Mouse (Mus musculus) splenic B cell, adult 2 months (primary cell): ENCODE measurements around the gene Gm45261.

Experiments used
- DNase-seq: peaks from one replicate; pipeline ENCODE4 v3.0.0-alpha.2; 2011; ENCODE audit warnings: low read depth, low spot score
- H3K27me3 ChIP-seq: 2 replicates; pipeline ENCODE4 v1.6.1; 2012; ENCODE audit warnings: mild to moderate bottlenecking, low read length, moderate library complexity, mixed read lengths; ENCODE audit not compliant: control insufficient read depth, poor library complexity, insufficient read depth, severe bottlenecking
- H3K36me3 ChIP-seq: 2 replicates; pipeline ENCODE4 v1.6.1; 2012; ENCODE audit warnings: mild to moderate bottlenecking, low read length, moderate library complexity, mixed read lengths; ENCODE audit not compliant: control insufficient read depth, poor library complexity, insufficient read depth, severe bottlenecking

Gm45261 gene

DNA sequence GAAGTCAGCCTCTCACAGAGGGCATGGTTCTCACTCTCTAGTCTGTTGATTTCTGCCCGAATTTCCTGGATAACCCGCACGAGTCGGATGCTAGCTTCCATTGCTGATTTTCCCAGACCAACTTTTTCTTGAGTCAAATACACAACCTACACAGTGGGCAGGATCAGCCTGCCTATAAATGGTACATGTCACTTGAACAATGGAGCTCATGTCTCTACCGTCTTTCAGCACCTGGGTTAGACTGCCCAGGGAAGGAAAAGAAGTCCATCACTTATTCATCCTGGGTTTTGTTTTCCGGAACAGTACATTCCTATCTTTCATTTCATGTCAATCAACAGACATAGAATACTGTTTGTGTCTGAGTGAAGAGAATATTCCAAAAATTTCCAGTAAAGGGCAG is at the start of gene Gm45261:
Gm45261 (minus strand) TSS at position 101 of the 400 bp plus-strand sequence.
- DNase-seq = no peak
- Histone ChIP-seq H3K27me3 (no peaks in the 10 kb centered on the region), H3K36me3 (no peaks in the 10 kb centered on the region)

DNA sequence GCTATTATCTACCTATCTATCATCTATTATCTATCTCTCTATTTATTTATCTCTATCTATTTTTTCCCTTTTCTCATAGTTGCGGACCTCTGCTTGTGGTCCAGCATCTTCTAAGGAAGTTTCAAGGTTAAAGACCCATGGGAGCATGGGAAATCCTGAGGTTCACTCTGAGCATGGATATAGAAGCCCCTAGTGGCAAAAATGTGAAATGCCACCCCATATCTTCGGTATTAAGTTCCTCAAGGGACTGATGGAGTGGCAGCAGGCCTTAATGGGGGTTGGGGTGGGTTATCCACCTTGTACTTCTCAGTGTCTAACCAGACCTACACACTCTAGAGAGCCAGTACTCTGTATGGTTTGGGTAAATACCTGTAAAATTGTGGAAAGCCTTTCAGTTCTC is 43.5 kb upstream of the Gm45261 start:
- peak; percentile 40 for DNase-seq
- H3K27me3 ChIP-seq = no peaks in the 10 kb centered on the region
- peaks cover 14% of the 10 kb centered on the region for H3K36me3 ChIP-seq

DNA sequence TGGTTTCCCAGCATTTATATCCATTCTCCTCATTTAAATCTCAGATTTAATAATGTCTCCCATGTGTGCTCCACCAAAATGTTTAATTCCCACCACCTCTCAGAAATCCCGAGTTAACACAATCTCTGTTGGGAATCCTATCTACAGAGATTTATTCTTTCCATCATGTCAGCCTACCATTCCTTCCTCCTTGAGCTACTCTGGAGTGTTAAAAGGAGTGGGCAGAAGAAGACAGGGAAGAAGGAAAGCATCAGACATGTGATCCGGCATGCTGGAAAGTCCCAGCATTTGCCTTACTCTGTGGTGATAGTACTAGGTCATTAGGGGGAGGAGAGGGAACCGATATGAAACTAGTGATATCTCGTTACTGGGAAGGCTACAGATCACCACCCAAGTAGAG is 42.8 kb upstream of the Gm45261 start:
- H3K36me3 ChIP-seq = peaks cover 14% of the 10 kb centered on the region
- no peak for DNase-seq
- H3K27me3 ChIP-seq = no peaks in the 10 kb centered on the region

DNA sequence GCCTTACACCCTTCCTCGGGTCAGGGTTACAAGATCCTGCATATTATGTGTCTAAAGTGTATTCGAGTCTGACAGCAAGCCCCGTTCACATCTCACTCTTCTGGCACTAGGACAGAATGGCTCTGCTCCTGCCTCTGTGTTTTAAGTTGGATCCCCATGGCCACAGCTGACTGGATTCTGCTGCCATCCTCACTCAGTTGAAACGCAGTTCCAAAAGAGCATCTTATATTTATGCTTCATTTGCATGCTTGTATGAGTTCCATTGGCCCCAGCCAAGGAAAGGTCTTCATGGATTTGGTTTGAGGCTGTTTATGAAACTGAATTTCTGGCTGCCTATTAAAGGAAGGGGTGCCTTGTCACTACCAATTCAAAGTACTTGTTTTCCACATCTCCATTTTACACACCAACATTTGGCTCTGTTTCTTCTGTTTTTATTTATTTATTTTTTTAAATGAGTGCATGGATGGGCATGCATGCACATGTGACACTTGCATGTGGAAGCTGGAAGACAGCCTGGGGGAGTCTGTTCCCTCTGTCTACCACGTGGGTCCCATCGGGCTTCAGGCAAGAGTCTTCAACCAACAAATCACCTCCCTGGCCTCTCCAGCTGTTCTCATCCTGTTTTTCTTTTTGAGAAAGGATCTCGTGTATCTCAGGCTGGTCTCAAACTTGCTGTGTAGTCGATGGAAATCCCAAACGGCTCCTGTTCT is 41.4 kb upstream of the Gm45261 start:
- peaks cover 10% of the 10 kb centered on the region for H3K36me3 ChIP-seq
- DNase-seq = no peak

DNA sequence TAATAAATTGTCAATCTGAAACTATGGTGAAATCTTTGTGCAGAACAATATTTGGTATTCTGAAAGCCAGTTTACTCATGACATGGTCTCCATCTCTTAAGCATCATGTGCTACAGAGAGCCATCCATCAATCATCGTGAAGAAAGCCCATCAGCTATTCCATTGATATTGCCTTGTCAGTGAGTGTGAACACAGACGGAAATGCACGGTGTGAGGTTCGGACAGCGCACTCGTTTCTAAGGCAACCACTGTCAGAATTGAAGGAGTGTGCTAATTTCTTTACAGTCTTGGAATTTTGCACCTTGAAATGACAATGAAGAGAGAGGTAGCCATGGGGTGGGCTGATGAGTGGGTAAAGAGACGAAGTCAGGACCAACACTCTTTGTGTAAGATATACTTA is 38.0 kb upstream of the Gm45261 start:
- Histone ChIP-seq H3K36me3 (peaks cover 5% of the 10 kb centered on the region), H3K27me3 (no peaks in the 10 kb centered on the region)
- DNase-seq = no peak

More for the DNA sequence above, 41.4 kb upstream of the Gm45261 start:
- H3K27me3 ChIP-seq = no peaks in the 10 kb centered on the region

DNA sequence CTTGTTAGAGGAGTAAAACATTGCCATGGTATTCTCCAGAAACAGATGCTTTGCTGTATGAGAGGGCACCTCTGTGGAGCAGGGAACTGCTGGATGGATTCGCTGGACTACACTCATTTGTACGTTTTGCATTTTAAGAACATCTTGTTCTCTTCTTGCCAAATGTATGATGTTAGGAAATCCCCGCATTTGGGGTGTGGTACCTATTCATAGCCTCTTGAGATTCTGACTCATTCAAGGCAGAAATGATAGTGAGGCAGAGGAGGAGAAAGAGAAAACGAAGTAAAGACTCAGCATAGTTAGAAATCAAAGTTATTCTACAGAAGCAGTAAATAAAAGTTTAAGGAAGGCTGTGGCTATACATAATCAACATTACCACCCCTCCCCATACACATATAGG is 35.1 kb upstream of the Gm45261 start:
- no peak for DNase-seq
- Histone ChIP-seq H3K27me3 (no peaks in the 10 kb centered on the region), H3K36me3 (no peaks in the 10 kb centered on the region; the same call in 1 of the 2 replicates)

DNA sequence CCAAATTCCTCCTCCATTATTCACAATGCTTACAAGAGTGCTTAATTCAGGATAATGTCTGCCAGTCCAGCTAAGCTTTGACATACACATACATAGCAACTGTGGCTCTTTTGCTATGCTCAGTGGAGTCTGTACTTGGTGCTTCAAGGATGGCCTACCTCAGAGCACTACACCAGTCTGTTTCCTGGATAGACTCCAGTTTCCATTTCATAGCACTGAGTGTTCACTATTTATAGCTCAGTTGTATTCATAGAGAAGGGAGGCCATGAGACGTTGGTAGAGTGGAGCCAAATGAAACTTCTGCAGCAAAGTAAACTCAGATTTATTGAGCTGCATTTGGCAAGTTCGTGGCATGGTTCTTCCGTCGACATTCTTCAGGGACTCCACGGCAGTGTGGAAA is 22.2 kb upstream of the Gm45261 start:
- DNase-seq = no peak
- no peaks in the 10 kb centered on the region for H3K36me3 ChIP-seq
- no peaks in the 10 kb centered on the region; the same call in 1 of the 2 replicates for H3K27me3 ChIP-seq

DNA sequence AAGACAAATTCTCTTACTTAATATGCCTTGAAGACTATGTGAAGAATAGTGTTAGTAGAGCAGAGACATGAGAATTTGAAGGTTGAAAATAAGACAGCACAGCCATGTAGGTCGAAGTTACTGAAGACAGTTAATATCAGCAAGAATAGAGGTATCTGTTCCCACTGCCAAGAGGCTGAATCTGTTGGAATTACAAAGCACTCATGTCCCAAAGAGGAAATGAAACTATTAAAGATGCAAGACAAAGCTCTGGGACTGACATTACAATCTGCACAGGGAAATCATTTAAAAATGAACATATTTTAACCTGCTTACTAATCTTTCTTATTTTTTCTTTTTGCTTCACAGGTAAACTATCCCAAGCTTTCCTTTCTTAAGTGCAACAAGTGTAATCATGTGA is 13.7 kb upstream of the Gm45261 start:
- Histone ChIP-seq H3K27me3 (no peaks in the 10 kb centered on the region), H3K36me3 (no peaks in the 10 kb centered on the region)
- no peak for DNase-seq

DNA sequence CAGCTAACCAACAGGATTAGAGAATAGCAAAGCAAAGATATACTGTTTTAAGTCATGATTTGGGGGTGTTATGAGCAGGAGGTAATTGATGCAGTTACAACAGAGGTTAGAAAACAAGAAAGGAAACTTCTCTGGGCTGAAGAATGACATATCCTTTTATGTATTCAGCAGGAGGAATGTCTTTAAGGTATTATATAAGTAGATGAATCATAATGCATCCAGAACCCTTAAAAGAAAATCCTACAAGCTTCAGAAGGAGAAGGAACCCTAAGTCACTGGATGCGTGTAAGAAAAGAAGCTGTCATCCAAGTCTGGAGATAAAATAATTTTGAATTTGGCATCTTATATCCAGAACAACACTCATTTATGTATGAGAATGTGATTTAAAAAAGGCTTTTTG is 11.1 kb upstream of the Gm45261 start:
- no peak for DNase-seq
- Histone ChIP-seq H3K36me3 (no peaks in the 10 kb centered on the region), H3K27me3 (no peaks in the 10 kb centered on the region)

DNA sequence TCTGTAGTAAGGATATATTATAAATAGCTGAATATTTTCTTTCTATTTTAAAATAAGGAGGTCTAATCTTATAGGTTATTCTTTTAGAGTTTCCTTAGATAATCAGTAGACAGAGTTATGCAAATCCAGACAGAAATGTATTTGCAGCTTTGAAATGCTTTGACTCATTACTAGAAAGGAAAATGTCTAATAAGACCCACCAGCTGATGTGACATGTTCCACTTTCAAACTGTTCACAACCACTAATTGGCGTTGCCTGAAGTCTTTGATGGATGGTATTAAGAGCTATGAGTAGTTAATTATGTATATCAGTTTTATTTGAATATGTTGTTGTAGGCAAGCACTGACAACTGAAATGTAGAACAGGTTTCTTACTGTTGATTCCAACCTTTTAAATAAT is 1.3 kb downstream of the Gm45261 start:
- DNase-seq = no peak
- H3K27me3 ChIP-seq = no peaks in the 10 kb centered on the region
- no peaks in the 10 kb centered on the region for H3K36me3 ChIP-seq

DNA sequence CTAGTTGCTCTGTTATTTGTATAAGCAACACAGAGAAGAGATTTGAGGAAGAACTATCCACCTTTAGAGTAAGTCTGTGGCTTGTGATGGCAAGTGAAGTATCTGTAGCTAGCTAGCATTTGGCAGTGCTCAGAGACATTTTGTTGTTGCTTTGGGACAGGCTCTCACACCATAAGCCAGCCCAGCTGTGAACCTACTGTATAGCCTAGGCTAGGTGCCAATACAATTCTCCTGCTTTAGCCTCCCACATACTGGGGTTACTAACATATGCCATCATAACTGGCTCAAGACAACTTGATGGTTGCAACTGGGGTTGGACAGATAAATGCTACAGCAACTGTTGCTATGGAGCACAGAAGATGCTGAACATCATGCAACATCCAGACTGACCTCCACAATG is 1.8 kb downstream of the Gm45261 start:
- Histone ChIP-seq H3K27me3 (no peaks in the 10 kb centered on the region), H3K36me3 (no peaks in the 10 kb centered on the region)
- DNase-seq = no peak

DNA sequence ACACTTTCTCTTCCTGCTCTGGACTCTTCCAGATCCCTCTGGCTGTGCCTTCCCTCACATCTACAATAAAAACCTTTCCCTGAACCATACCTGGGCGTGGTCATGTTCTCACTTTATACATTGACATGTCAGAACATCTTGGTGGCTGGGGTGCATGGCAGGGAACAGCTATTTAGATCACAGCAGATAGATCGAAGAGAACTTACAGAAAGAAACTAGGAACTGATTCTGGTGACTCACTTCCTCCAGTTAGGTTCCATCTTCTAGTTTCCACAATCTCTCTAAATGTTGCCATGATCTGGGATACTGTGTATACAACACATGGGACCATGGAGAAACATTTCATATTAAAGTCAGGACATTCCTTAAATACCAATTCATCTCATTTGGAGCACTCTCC is 7.3 kb downstream of the Gm45261 start:
- Histone ChIP-seq H3K27me3 (no peaks in the 10 kb centered on the region), H3K36me3 (no peaks in the 10 kb centered on the region)
- peak; percentile 8 for DNase-seq

DNA sequence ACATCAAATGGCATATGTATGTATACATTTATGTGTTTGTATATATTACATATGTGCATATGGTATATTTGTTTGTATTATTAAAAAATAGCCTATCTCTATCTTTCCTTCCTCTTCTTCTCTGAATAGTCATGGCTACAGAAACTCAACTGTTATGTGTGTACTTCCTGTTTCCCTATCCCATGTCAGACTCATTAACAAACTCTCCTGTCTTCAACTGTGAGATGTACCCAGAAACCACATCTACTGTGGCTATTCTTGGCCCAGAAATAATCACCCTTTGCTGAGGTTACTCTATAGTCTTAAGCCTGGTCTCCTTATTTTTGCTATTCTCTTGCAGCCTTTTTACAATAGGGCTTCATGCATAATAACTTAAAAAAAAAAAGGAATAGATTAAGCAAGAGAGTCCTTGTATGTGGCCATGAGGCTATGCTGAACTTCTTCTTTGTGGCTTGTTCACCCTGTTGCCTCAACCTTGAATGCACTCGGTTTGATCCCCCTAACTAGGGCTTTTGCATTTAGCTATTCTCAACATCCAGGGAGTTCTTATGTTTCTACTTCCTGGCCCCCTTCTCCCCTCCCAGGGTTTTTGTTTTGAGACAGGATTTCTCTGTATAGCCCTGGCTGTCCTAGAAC is 9.2 kb downstream of the Gm45261 start:
- peak; percentile 3 for DNase-seq
- no peaks in the 10 kb centered on the region for H3K27me3 ChIP-seq
- H3K36me3 ChIP-seq = no peaks in the 10 kb centered on the region

DNA sequence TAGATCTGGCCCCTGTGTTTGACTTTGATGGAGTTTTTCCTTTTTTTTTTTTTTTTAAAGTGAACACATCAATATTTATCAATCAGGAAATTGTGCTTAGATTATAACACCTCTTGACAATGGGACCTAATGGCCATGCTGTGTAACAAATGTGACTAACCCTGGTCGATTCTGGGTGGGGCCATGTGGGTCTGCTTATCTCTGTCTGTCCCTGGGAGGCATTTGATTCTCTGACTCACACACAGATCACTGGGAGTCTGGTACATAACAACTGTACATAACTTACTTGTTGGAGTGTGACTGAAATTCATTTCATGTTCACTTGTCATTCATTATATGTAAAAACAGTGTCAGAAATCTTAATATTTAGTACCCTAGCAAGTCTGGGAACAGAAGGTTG is 13.7 kb downstream of the Gm45261 start:
- Histone ChIP-seq H3K36me3 (no peaks in the 10 kb centered on the region), H3K27me3 (no peaks in the 10 kb centered on the region)
- DNase-seq = no peak

DNA sequence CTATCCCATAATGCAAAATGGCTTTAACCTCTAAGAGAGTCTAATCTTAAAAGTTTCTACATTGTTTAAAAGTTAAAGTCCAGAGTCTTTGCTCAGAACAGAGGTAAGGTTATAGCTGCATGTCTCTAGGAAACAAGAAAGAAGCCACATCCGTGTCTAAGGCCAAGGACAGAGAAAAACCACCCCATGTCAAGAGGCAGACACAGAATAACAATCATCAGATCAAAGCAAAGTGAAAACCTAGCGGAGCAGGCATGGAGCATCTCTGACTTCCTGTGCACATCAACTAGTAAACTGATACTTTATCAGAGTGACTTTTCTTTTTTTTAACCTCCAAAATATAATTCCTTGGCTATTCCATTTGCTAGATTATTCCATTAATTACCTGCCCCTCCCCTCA is 20.3 kb downstream of the Gm45261 start:
- no peak for DNase-seq
- H3K27me3 ChIP-seq = no peaks in the 10 kb centered on the region
- no peaks in the 10 kb centered on the region for H3K36me3 ChIP-seq

DNA sequence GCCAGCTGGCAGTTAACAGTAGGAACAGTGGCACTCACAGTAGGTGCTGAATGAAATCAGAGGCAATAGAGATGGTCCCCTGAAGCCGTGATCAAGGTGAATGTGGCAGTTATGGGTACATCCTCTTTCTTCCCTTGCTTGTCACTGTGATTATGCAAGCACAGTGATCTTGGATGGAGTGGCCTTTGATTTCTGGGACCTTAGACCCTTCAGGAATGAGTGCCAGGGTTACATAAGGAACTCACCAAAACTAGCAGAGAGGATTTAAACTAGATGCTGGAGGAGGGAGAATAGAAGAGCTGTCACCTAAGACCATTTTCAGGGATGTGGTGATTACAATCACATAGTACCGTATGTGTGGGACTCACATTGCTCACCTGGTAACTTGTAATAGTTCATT is 22.7 kb downstream of the Gm45261 start:
- no peak for DNase-seq
- H3K36me3 ChIP-seq = no peaks in the 10 kb centered on the region

More for the DNA sequence above, 22.7 kb downstream of the Gm45261 start:
- H3K27me3 ChIP-seq = no peaks in the 10 kb centered on the region
